Mouse (Mus musculus) midbrain, embryonic 16.5 days (tissue): Measurements from ENCODE around the gene Slc38a1. TPM values are rescaled to one million over a fixed set of nuclear protein-coding genes. Genes with fewer than 3 reads are reported as not detected.

ENCODE experiments used
- ATAC-seq: fragments of 200-750 bp; cut with Nextera tagmentation; 2 replicates; pipeline ENCODE4 v1.8.0; 2017; ENCODE audit warnings: moderate TSS enrichment
- H3K27ac ChIP-seq: fragments of 300-500 bp; sonication (generic); 2 replicates; pipeline ENCODE4 v1.5.1; 2014; ENCODE audit warnings: mild to moderate bottlenecking, low read length, mixed read lengths
- H3K27me3 ChIP-seq: fragments of 300-500 bp; sonication (generic); 2 replicates; pipeline ENCODE4 v1.6.1; 2014; ENCODE audit warnings: low read depth, low read length, mixed read lengths; ENCODE audit not compliant: control insufficient read depth, insufficient read depth
- H3K36me3 ChIP-seq: fragments of 300-500 bp; sonication (generic); 2 replicates; pipeline ENCODE4 v1.6.1; 2014; ENCODE audit warnings: mild to moderate bottlenecking, low read length, moderate library complexity, mixed read lengths; ENCODE audit not compliant: control insufficient read depth, insufficient read depth
- H3K4me1 ChIP-seq: fragments of 300-500 bp; sonication (generic); 2 replicates; pipeline ENCODE4 v1.6.1; 2014; ENCODE audit warnings: mild to moderate bottlenecking, low read length, mixed read lengths; ENCODE audit not compliant: control insufficient read depth, insufficient read depth
- H3K4me2 ChIP-seq: fragments of 300-500 bp; sonication (generic); 2 replicates; pipeline ENCODE4 v1.6.1; 2014; ENCODE audit warnings: mild to moderate bottlenecking, low read length, mixed read lengths
- H3K4me3 ChIP-seq: fragments of 300-500 bp; sonication (generic); 2 replicates; pipeline ENCODE4 v1.5.1; 2014; ENCODE audit warnings: low read depth, mild to moderate bottlenecking, low read length, moderate library complexity, mixed read lengths
- H3K9ac ChIP-seq: fragments of 300-500 bp; sonication (generic); 2 replicates; pipeline ENCODE4 v1.6.1; 2014; ENCODE audit warnings: low read depth, low read length, mixed read lengths
- H3K9me3 ChIP-seq: fragments of 300-500 bp; sonication (generic); replicated peaks from 2 replicates; pipeline ENCODE4 v1.6.1; 2014; ENCODE audit warnings: mild to moderate bottlenecking, low read length, mixed read lengths; ENCODE audit not compliant: control insufficient read depth, poor library complexity, severe bottlenecking
- WGBS: fragments of 180-500 bp; shearing (Covaris S2); extraction: QIAGEN DNeasy Blood & Tissue Kit; methylation state at CpG from one replicate; pipeline ENCODE4 v1.1.7; 2014; 5-methylcytosine and 5-hydroxymethylcytosine counted together
- polyA plus RNA-seq: library from polyadenylated mRNA; unstranded; fragments of >200 nt; fragmentation: Nextera tagmentation; extraction: Ambion mirVana; gene quantifications from 2 replicates; pipeline ENCODE4 v1.2.1, GENCODE M21; 2015

Slc38a1 gene
- polyA plus RNA-seq, 1 experiment from 2014 or later = 120 TPM

GRCm38 (mm10) chr15:96593866-96594265 lies 48.8 kb downstream of the Slc38a1 start:
- no peaks in the 10 kb centered on the region; the same call in 1 of the 2 replicates for H3K36me3 ChIP-seq
- no peaks in the 10 kb centered on the region for H3K27me3 ChIP-seq
- no peak for ATAC-seq
- H3K27ac ChIP-seq = no peak overlapping the region
- H3K9me3 ChIP-seq = no peaks in the 10 kb centered on the region
- H3K9ac ChIP-seq = no peak overlapping the region
- H3K4me2 ChIP-seq = no peak overlapping the region
- peaks cover 26% of the 10 kb centered on the region for H3K4me1 ChIP-seq
- no peak overlapping the region for H3K4me3 ChIP-seq
- WGBS = 87% methylated on average over 7 of the region's 7 CpGs

- Histone ChIP-seq H3K9me3 (no peaks in the 10 kb centered on the region), H3K27ac (peak overlapping the region; percentile 2; the same call in 1 of the 2 replicates), H3K36me3 (no peaks in the 10 kb centered on the region; the same call in 1 of the 2 replicates), H3K9ac (no peak overlapping the region), H3K4me1 (peaks cover 22% of the 10 kb centered on the region), H3K27me3 (no peaks in the 10 kb centered on the region), H3K4me2 (no peak overlapping the region), H3K4me3 (no peak overlapping the region)
- WGBS = 70% methylated on average over 6 of the region's 6 CpGs
- no peak for ATAC-seq
Observed at GRCm38 (mm10) chr15:96593457-96593856, 49.3 kb downstream of the Slc38a1 start.

GRCm38 (mm10) chr15:96592976-96593375 lies 49.7 kb downstream of the Slc38a1 start:
- Histone ChIP-seq H3K4me2 (no peak overlapping the region), H3K27ac (0 out of 2 replicates have a peak overlapping the region, but pooled peaks have one; percentile 6), H3K9ac (no peak overlapping the region), H3K4me3 (no peak overlapping the region), H3K9me3 (no peaks in the 10 kb centered on the region), H3K27me3 (no peaks in the 10 kb centered on the region), H3K36me3 (peaks cover under 1% of the 10 kb centered on the region), H3K4me1 (peaks cover 18% of the 10 kb centered on the region)
- no peak for ATAC-seq
- WGBS = 69% methylated on average over 13 of the region's 13 CpGs

GRCm38 (mm10) chr15:96591876-96592417 lies 50.8 kb downstream of the Slc38a1 start:
- no peak overlapping the region for H3K27ac ChIP-seq
- H3K27me3 ChIP-seq = no peaks in the 10 kb centered on the region
- peaks cover 18% of the 10 kb centered on the region for H3K4me1 ChIP-seq
- H3K36me3 ChIP-seq = peaks cover 5% of the 10 kb centered on the region
- ATAC-seq = no peak
- H3K4me2 ChIP-seq = no peak overlapping the region
- no peak overlapping the region for H3K9ac ChIP-seq
- no peaks in the 10 kb centered on the region for H3K9me3 ChIP-seq
- 76% methylated on average over 10 of the region's 10 CpGs for WGBS
- H3K4me3 ChIP-seq = no peak overlapping the region

GRCm38 (mm10) chr15:96588996-96589657 lies 53.6 kb downstream of the Slc38a1 start:
- WGBS = 41% methylated on average over 9 of the region's 9 CpGs
- Histone ChIP-seq H3K27ac (no peak overlapping the region), H3K36me3 (peaks cover 29% of the 10 kb centered on the region), H3K27me3 (no peaks in the 10 kb centered on the region), H3K4me1 (peaks cover 18% of the 10 kb centered on the region), H3K4me3 (no peak overlapping the region), H3K9ac (no peak overlapping the region), H3K9me3 (no peaks in the 10 kb centered on the region), H3K4me2 (no peak overlapping the region)
- ATAC-seq = no peak

- Histone ChIP-seq H3K36me3 (peaks cover 36% of the 10 kb centered on the region), H3K27ac (no peak overlapping the region), H3K9me3 (no peaks in the 10 kb centered on the region), H3K27me3 (no peaks in the 10 kb centered on the region), H3K4me3 (no peak overlapping the region), H3K9ac (no peak overlapping the region), H3K4me1 (peaks cover 11% of the 10 kb centered on the region), H3K4me2 (no peak overlapping the region)
- no peak for ATAC-seq
- 93% methylated on average over 8 of the region's 8 CpGs for WGBS
Observed at GRCm38 (mm10) chr15:96587998-96588397, 54.7 kb downstream of the Slc38a1 start.

GRCm38 (mm10) chr15:96583371-96584008 lies 59.2 kb downstream of the Slc38a1 start:
- Histone ChIP-seq H3K27ac (no peak overlapping the region), H3K4me2 (no peak overlapping the region), H3K9ac (no peak overlapping the region), H3K36me3 (peaks cover 43% of the 10 kb centered on the region), H3K27me3 (no peaks in the 10 kb centered on the region), H3K4me3 (no peak overlapping the region), H3K4me1 (no peaks in the 10 kb centered on the region), H3K9me3 (no peaks in the 10 kb centered on the region)
- 94% methylated on average over 15 of the region's 15 CpGs for WGBS
- no peak for ATAC-seq

GRCm38 (mm10) chr15:96576998-96577397 lies 65.7 kb downstream of the Slc38a1 start:
- ATAC-seq = no peak
- Histone ChIP-seq H3K27me3 (no peaks in the 10 kb centered on the region), H3K4me2 (no peak overlapping the region), H3K27ac (no peak overlapping the region), H3K36me3 (peaks cover 27% of the 10 kb centered on the region), H3K4me3 (no peak overlapping the region), H3K9me3 (no peaks in the 10 kb centered on the region), H3K9ac (no peak overlapping the region), H3K4me1 (no peaks in the 10 kb centered on the region)
- WGBS = 98% methylated on average over 5 of the region's 5 CpGs

GRCm38 (mm10) chr15:96568983-96569363 lies 73.7 kb downstream of the Slc38a1 start:
- Histone ChIP-seq H3K4me1 (no peaks in the 10 kb centered on the region), H3K9ac (no peak overlapping the region), H3K27ac (no peak overlapping the region), H3K4me2 (no peak overlapping the region), H3K36me3 (no peaks in the 10 kb centered on the region), H3K9me3 (no peaks in the 10 kb centered on the region), H3K27me3 (no peaks in the 10 kb centered on the region), H3K4me3 (no peak overlapping the region)
- WGBS = 83% methylated on average over 2 of the region's 2 CpGs
- no peak for ATAC-seq
